Mouse (Mus musculus) forebrain, embryonic 13.5 days (tissue): Measurements from ENCODE around the gene Zfp710. TPM values are rescaled to one million over a fixed set of nuclear protein-coding genes. Genes with fewer than 3 reads are reported as not detected.

Source experiments
- ATAC-seq: fragments of 200-750 bp; cut with Nextera tagmentation; 2 replicates; pipeline ENCODE4 v1.8.0; 2017
- H3K27ac ChIP-seq: fragments of 300-500 bp; sonication (generic); 2 replicates; pipeline ENCODE4 v1.5.1; 2015; ENCODE audit warnings: inconsistent platforms, mild to moderate bottlenecking, moderate library complexity
- H3K27me3 ChIP-seq: fragments of 300-500 bp; sonication (generic); 2 replicates; pipeline ENCODE4 v1.6.1; 2015; ENCODE audit warnings: mild to moderate bottlenecking, inconsistent platforms
- H3K36me3 ChIP-seq: fragments of 300-500 bp; sonication (generic); 2 replicates; pipeline ENCODE4 v1.6.1; 2015; ENCODE audit warnings: mild to moderate bottlenecking, inconsistent platforms; ENCODE audit not compliant: poor library complexity, severe bottlenecking
- H3K4me1 ChIP-seq: fragments of 300-500 bp; sonication (generic); 2 replicates; pipeline ENCODE4 v1.6.1; 2015; ENCODE audit warnings: inconsistent platforms
- H3K4me2 ChIP-seq: fragments of 300-500 bp; sonication (generic); 2 replicates; pipeline ENCODE4 v1.6.1; 2015; ENCODE audit warnings: inconsistent platforms, mild to moderate bottlenecking, moderate library complexity
- H3K4me3 ChIP-seq: fragments of 300-500 bp; sonication (generic); 2 replicates; pipeline ENCODE4 v1.5.1; 2015; ENCODE audit warnings: mild to moderate bottlenecking, inconsistent platforms
- H3K9ac ChIP-seq: fragments of 300-500 bp; sonication (generic); 2 replicates; pipeline ENCODE4 v1.6.1; 2015; ENCODE audit warnings: mild to moderate bottlenecking, inconsistent platforms
- H3K9me3 ChIP-seq: fragments of 300-500 bp; sonication (generic); replicated peaks from 2 replicates; pipeline ENCODE4 v1.6.1; 2016; ENCODE audit warnings: inconsistent platforms
- WGBS: fragments of 180-500 bp; shearing (Covaris S2); methylation state at CpG from one replicate; pipeline ENCODE4 v1.1.7; 2015; 5-methylcytosine and 5-hydroxymethylcytosine counted together
- polyA plus RNA-seq: library from polyadenylated mRNA; unstranded; fragments of >200 nt; fragmentation: Nextera tagmentation; extraction: Ambion mirVana; gene quantifications from 2 replicates; pipeline ENCODE4 v1.2.1, GENCODE M21; 2015

The Zfp710 gene
- polyA plus RNA-seq, 1 experiment from 2014 or later = 20.6 TPM

- ATAC-seq = no peak
- peaks cover 72% of the 10 kb centered on the region for H3K4me1 ChIP-seq
- H3K9me3 ChIP-seq = no peaks in the 10 kb centered on the region; the same call in 1 of the 2 replicates
These were observed 5.4 kb downstream of the Zfp710 start for GRCm38 (mm10) chr7:80030009-80030408.

GRCm38 (mm10) chr7:80030486-80030885 is 5.9 kb downstream of the Zfp710 start:
- no peak for ATAC-seq
- 93% methylated on average over 8 of the region's 8 CpGs for WGBS
- Histone ChIP-seq H3K36me3 (peaks cover 5% of the 10 kb centered on the region; the same call in 1 of the 2 replicates), H3K4me3 (no peak overlapping the region), H3K4me1 (peaks cover 72% of the 10 kb centered on the region), H3K27ac (no peak overlapping the region), H3K9me3 (no peaks in the 10 kb centered on the region; the same call in 1 of the 2 replicates), H3K27me3 (no peaks in the 10 kb centered on the region), H3K4me2 (no peak overlapping the region), H3K9ac (no peak overlapping the region)

More at GRCm38 (mm10) chr7:80030009-80030408, 5.4 kb downstream of the Zfp710 start:
- H3K4me2 ChIP-seq = no peak overlapping the region
- H3K27ac ChIP-seq = no peak overlapping the region
- peaks cover 5% of the 10 kb centered on the region; the same call in 1 of the 2 replicates for H3K36me3 ChIP-seq
- no peak overlapping the region for H3K9ac ChIP-seq
- no peaks in the 10 kb centered on the region for H3K27me3 ChIP-seq
- H3K4me3 ChIP-seq = no peak overlapping the region

- Histone ChIP-seq H3K4me1 (peaks cover 76% of the 10 kb centered on the region), H3K36me3 (peaks cover 5% of the 10 kb centered on the region; the same call in 1 of the 2 replicates), H3K9ac (no peak overlapping the region), H3K4me2 (peak overlapping the region; percentile 33; the same call in 1 of the 2 replicates), H3K27me3 (no peaks in the 10 kb centered on the region), H3K4me3 (no peak overlapping the region), H3K27ac (no peak overlapping the region), H3K9me3 (no peaks in the 10 kb centered on the region; the same call in 1 of the 2 replicates)
- WGBS = 93% methylated on average over 8 of the region's 8 CpGs
- ATAC-seq = no peak
These were observed 6.4 kb downstream of the Zfp710 start for GRCm38 (mm10) chr7:80030987-80031386.

- no peak overlapping the region for H3K9ac ChIP-seq
- ATAC-seq = peak; percentile 42; the same call in 1 of the 2 replicates
- H3K4me1 ChIP-seq = peaks cover 79% of the 10 kb centered on the region
- peak overlapping the region; percentile 33 for H3K4me2 ChIP-seq
- H3K4me3 ChIP-seq = no peak overlapping the region
- WGBS = 33% methylated on average over 10 of the region's 10 CpGs
- no peak overlapping the region; the same call in 1 of the 2 replicates for H3K27ac ChIP-seq
- no peaks in the 10 kb centered on the region for H3K27me3 ChIP-seq
- peaks cover 5% of the 10 kb centered on the region; the same call in 1 of the 2 replicates for H3K36me3 ChIP-seq
- H3K9me3 ChIP-seq = no peaks in the 10 kb centered on the region; the same call in 1 of the 2 replicates
These were observed 6.9 kb downstream of the Zfp710 start for GRCm38 (mm10) chr7:80031478-80031877.

- ATAC-seq = no peak
- Histone ChIP-seq H3K27me3 (no peaks in the 10 kb centered on the region), H3K9ac (no peak overlapping the region), H3K4me2 (no peak overlapping the region), H3K4me1 (peaks cover 79% of the 10 kb centered on the region), H3K4me3 (no peak overlapping the region), H3K9me3 (no peaks in the 10 kb centered on the region; the same call in 1 of the 2 replicates), H3K36me3 (peaks cover 5% of the 10 kb centered on the region; the same call in 1 of the 2 replicates), H3K27ac (no peak overlapping the region)
- WGBS = 45% methylated on average over 10 of the region's 10 CpGs
These were observed 7.8 kb downstream of the Zfp710 start for GRCm38 (mm10) chr7:80032216-80033052.

- H3K4me1 ChIP-seq = peaks cover 72% of the 10 kb centered on the region
- ATAC-seq = no peak
These were observed 8.6 kb downstream of the Zfp710 start for GRCm38 (mm10) chr7:80033064-80033717.

GRCm38 (mm10) chr7:80033771-80034170 is 9.2 kb downstream of the Zfp710 start:
- ATAC-seq = no peak
- Histone ChIP-seq H3K36me3 (peaks cover 5% of the 10 kb centered on the region; the same call in 1 of the 2 replicates), H3K27ac (no peak overlapping the region), H3K9ac (no peak overlapping the region), H3K4me2 (no peak overlapping the region), H3K9me3 (no peaks in the 10 kb centered on the region; the same call in 1 of the 2 replicates), H3K4me3 (no peak overlapping the region), H3K27me3 (no peaks in the 10 kb centered on the region), H3K4me1 (peaks cover 66% of the 10 kb centered on the region)
- 80% methylated on average over 9 of the region's 9 CpGs for WGBS

More at GRCm38 (mm10) chr7:80033064-80033717, 8.6 kb downstream of the Zfp710 start:
- H3K9ac ChIP-seq = no peak overlapping the region
- WGBS = 91% methylated on average over 9 of the region's 9 CpGs
- H3K27ac ChIP-seq = no peak overlapping the region
- no peaks in the 10 kb centered on the region for H3K27me3 ChIP-seq
- H3K36me3 ChIP-seq = peaks cover 5% of the 10 kb centered on the region; the same call in 1 of the 2 replicates
- no peak overlapping the region for H3K4me2 ChIP-seq
- H3K4me3 ChIP-seq = no peak overlapping the region
- H3K9me3 ChIP-seq = no peaks in the 10 kb centered on the region; the same call in 1 of the 2 replicates

- Histone ChIP-seq H3K4me3 (no peak overlapping the region), H3K4me2 (no peak overlapping the region), H3K9me3 (no peaks in the 10 kb centered on the region; the same call in 1 of the 2 replicates), H3K27me3 (no peaks in the 10 kb centered on the region), H3K9ac (no peak overlapping the region), H3K4me1 (peaks cover 53% of the 10 kb centered on the region), H3K27ac (no peak overlapping the region), H3K36me3 (peaks cover 5% of the 10 kb centered on the region; the same call in 1 of the 2 replicates)
- ATAC-seq = no peak
- 85% methylated on average over 6 of the region's 6 CpGs for WGBS
These were observed 10.5 kb downstream of the Zfp710 start for GRCm38 (mm10) chr7:80035086-80035485.

- H3K27me3 ChIP-seq = no peaks in the 10 kb centered on the region
- H3K36me3 ChIP-seq = peaks cover 4% of the 10 kb centered on the region; the same call in 1 of the 2 replicates
- H3K9me3 ChIP-seq = no peaks in the 10 kb centered on the region
- no peak overlapping the region for H3K9ac ChIP-seq
- no peak for ATAC-seq
- WGBS = 86% methylated on average over 4 of the region's 4 CpGs
- H3K27ac ChIP-seq = no peak overlapping the region
- no peak overlapping the region for H3K4me2 ChIP-seq
- peaks cover 53% of the 10 kb centered on the region for H3K4me1 ChIP-seq
- no peak overlapping the region for H3K4me3 ChIP-seq
These were observed 11.1 kb downstream of the Zfp710 start for GRCm38 (mm10) chr7:80035748-80036147.

GRCm38 (mm10) chr7:80039699-80040098 is 15.1 kb downstream of the Zfp710 start:
- Histone ChIP-seq H3K4me3 (no peak overlapping the region), H3K27ac (no peak overlapping the region), H3K36me3 (no peaks in the 10 kb centered on the region), H3K27me3 (no peaks in the 10 kb centered on the region), H3K9me3 (no peaks in the 10 kb centered on the region), H3K4me1 (peaks cover 24% of the 10 kb centered on the region), H3K9ac (no peak overlapping the region), H3K4me2 (no peak overlapping the region)
- ATAC-seq = no peak
- 97% methylated on average over 8 of the region's 8 CpGs for WGBS

- Histone ChIP-seq H3K4me1 (peaks cover 38% of the 10 kb centered on the region), H3K9me3 (no peaks in the 10 kb centered on the region), H3K4me2 (no peak overlapping the region), H3K27ac (peak overlapping the region; percentile 48; the same call in 1 of the 2 replicates), H3K9ac (no peak overlapping the region), H3K4me3 (no peak overlapping the region), H3K27me3 (no peaks in the 10 kb centered on the region), H3K36me3 (no peaks in the 10 kb centered on the region)
- no peak for ATAC-seq
- WGBS = 90% methylated on average over 7 of the region's 7 CpGs
These were observed 19.6 kb downstream of the Zfp710 start for GRCm38 (mm10) chr7:80044170-80044569.

GRCm38 (mm10) chr7:80047041-80047440 is 22.4 kb downstream of the Zfp710 start:
- Histone ChIP-seq H3K27me3 (no peaks in the 10 kb centered on the region), H3K4me2 (no peak overlapping the region), H3K4me1 (peaks cover 52% of the 10 kb centered on the region), H3K36me3 (no peaks in the 10 kb centered on the region), H3K9ac (no peak overlapping the region), H3K9me3 (no peaks in the 10 kb centered on the region), H3K4me3 (no peak overlapping the region), H3K27ac (no peak overlapping the region)
- ATAC-seq = no peak
- WGBS = 84% methylated on average over 4 of the region's 4 CpGs
